Mouse (Mus musculus): ENCODE data around the gene Cdk13.

Cdk13 gene

DNA sequence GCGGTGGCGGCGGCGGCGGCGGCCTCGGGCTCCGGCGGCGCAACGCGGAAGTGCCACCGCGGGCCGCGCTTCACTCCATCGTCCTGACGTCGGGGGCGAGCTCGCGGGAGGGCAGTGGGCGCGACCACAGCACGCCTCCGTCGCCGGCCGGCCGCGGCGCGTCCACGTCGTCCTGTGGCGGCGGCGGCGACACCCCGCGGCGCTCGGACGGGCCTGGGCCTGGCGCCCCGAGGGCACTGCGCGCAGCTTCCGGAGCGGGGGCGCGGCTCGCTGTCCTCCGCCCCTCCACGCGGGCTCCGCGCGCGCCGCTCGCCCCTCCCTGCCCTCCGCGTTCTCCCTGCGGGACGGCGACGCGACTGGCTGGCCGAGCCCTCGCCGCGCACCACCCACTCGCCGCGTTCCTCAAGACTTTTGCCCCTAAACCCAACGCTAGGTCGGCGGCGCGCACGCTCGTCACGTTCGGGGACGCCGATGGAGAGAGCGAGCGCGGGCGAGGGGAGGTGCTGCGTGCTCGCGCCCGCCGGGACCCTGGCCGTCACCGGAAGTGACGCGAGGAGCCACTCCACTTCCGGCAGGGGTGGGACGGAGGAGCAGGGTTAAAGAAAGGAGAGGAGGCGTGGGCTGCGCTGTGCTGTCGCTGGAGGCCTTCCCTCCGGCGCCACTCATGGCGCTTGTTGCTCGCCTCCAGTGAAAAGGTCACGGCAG lies at the start of gene Cdk13:
Gene Cdk13 (minus strand): TSS at position 189 of the 705 bp plus-strand sequence.
- peak; percentile 99 for DNase-seq

GRCm38 (mm10) chr13:17843336-17843735 lies 38.4 kb upstream of the Cdk13 start:
- DNase-seq: no peak

DNA sequence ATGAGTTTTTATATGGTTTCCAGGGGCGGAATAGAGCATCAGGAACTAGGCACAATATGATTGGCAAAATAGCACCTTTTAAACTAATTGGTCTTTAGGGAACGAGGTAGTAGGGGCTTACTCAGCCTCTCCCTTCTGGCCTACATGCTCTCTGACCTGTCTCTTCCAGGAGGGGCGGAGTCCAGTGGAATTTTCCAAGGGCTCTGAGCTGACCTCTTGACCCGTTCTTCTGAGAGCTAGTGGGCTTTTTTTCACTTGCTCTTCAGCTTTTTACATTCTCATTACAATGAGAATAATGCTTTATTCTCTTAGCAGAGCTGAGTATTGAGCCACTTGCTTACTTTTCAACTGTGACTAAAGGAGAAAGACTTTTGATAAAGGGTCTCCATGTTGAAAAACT lies 37.9 kb upstream of the Cdk13 start:
- no peak for DNase-seq

- no peak for DNase-seq
These were observed 34.2 kb upstream of the Cdk13 start for GRCm38 (mm10) chr13:17839137-17839536.

DNA sequence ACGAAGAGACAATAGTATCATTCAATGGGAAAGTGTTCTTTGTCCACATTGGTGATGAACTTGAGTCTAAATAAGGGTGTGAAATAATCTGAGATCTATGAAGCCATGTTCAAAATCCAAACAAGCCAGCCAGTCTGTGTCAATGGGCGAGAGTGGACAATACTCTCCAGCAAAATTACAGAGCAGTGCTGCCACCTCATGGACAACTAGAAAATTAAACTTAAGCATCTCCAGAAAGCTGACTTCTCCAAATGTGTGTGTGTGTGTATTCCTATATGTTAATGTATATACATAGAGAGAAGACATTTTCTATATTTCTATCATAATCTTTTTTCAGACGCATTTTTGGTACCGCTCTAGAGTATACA lies 33.6 kb upstream of the Cdk13 start:
- peak; percentile 35 for DNase-seq

DNA sequence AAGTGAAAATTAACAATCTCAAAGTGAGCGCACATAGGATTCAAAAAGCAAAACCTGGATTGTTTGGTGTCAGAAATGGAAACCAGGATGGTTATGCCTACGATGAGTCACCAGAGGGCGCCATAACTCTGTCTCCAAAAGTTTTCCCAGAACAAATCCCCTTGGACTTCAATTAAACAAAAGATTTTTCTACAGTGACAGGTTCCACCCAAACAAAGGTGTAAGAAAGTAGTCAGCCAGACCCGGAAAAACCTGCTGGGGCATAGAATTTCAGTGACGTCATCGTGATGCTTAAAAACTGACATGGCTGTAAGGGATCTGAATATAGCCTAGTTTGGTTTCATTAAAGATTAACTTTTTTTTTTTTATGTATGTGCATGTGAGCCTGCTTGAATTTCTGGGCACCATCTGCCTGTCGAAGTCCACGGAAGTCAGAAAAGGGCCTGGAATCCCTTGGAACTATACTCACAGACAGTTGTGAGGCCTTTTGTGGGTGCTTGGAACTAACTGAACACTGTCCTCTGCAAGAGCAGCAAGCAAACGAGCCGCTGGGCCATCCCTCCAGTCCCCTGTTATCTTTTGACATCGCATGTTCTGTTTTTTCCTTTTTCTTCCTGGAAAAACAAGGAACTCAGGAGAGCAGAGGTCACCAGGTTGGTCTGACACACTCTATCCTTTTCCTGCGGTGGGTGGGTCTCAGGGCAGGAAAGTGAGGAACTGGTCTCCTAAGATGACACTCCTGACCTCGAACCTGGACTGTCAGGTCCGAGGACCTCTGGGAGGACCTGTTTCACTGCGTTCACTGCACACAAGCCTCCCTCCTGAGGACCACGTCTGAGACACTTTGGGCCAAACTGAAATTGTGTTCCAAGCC lies 33.0 kb upstream of the Cdk13 start:
- DNase-seq: no peak

DNA sequence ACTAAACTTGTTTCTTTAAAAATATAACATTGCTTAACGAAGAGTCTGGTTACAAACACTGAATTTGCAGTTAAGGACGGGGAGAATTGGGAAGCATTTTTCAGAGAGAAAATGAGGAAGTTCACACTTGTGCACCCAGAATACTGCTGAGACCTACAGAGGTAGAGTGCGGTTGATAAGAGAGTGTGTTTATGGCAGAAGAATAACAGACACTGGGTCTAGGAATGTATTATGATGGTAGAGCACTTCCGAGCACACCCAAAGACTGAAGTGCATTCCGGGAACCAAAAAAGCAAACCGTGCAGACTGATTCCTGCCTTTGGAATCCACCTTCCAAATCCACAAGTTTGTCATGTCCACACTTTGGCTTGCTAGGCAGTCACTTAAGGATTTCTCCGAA lies 31.9 kb upstream of the Cdk13 start:
- DNase-seq: no peak

DNA sequence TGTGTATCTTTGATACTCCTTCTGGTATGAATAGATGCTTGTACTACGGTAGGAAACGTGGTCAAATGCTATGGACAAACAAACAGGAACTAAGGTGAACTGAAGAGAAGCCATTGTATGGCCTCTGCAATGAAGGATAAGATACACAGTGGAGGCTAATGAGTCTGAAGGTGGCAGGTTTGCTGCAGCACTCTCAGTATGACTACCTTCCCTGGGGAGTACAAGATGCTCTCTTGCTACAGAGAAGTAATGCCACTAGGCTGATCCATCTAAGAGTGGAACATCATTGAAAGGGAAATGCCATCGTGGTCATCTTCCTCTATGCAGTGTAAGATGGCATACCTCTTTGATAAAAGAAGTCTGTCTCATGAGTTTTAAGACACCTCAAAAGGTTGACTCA lies 28.0 kb upstream of the Cdk13 start:
- DNase-seq: no peak

GRCm38 (mm10) chr13:17817226-17817625 lies 12.3 kb upstream of the Cdk13 start:
- no peak for DNase-seq

DNA sequence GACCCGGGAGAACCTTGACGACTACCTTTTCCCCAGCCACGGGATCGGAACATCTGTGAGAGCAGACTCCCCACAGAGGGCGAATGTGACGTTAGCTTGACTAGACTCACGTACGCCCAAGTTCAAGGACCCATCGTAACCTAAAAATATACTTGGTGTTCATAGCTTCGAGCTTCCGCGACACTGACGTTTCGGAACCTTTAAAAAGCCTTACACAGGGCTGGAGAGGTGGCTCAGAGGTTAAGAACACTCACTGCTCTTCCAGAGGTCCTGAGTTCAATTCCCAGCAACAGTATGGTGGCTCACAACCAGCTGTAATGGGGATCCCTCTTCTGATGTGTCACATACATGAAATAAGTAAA lies 698 bp upstream of the Cdk13 start:
- no peak for DNase-seq

GRCm38 (mm10) chr13:17804058-17804841 lies 647 bp downstream of the Cdk13 start:
- DNase-seq: peak; percentile 69

GRCm38 (mm10) chr13:17803331-17804057 lies 1.4 kb downstream of the Cdk13 start:
- peak; percentile 78 for DNase-seq

GRCm38 (mm10) chr13:17802880-17803279 lies 2.0 kb downstream of the Cdk13 start:
- DNase-seq: no peak

DNA sequence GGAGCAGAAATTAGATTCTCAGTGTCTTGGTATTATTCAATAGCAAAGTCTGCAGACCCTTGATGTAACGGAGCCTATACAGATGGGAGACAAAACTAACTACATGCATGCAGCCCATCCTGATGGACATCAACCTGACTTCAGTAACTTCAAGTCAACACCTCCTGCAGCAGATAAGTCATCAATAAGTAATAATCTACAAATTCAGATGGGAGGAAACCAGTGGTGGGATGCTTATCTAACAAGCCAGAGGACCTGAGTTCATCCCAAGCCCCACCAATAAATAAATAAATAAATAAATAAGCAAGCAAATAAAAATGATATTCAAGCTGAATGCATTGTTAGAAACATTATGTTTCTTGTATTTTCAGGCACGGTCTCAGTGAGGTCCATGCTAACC lies 5.2 kb downstream of the Cdk13 start:
- no peak for DNase-seq

DNA sequence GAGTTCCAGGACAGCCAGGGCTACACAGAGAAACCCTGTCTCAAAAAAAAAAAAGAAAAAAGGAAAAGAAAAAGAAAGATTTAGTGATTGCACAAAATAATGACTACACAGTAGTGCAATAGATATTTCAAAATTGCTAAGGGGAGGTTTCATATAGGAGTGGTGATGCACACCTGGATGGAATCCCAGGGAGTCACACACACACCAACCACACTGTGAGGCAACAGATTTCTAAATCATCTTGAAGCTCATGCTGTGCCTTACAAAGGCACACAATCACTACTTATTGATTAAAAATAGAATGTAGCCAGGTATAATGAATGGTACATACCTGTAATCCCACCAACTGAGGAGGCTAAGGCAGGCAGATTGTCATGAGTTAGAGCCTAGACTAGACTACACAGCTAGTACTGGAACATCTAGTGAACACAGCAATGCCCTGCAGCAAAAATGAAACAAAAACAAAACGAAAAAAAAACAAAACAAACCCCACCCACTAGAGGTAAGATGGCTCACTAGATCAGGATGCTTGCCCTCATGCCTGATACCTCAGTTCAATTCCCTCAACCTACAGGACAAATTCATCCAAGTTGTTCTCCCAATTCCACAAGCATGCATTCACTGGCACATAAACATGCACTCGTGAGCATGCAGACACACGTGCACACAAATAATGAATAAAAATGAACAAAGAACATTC lies 9.0 kb downstream of the Cdk13 start:
- no peak for DNase-seq

- no peak for DNase-seq
These were observed 21.3 kb downstream of the Cdk13 start for GRCm38 (mm10) chr13:17783643-17784042.

DNA sequence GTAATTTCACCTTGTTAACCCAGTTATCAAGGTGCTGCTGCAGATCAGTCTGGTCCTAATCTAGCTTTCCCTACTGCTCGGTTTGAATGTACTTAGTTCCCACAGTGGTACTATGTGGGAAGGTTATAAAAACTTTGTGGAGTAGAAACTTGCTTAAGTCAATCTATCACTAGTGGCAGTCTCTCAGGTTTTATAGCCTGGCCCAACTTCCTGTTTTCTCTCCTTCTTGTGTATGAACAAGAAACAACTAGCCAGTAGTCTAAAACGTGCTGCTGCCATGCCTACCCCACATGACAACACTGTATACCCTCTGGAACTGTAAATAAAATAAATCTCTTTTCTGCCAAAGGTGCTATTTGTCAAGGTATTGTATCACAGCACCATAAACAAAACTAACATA lies 25.0 kb downstream of the Cdk13 start:
- no peak for DNase-seq

DNA sequence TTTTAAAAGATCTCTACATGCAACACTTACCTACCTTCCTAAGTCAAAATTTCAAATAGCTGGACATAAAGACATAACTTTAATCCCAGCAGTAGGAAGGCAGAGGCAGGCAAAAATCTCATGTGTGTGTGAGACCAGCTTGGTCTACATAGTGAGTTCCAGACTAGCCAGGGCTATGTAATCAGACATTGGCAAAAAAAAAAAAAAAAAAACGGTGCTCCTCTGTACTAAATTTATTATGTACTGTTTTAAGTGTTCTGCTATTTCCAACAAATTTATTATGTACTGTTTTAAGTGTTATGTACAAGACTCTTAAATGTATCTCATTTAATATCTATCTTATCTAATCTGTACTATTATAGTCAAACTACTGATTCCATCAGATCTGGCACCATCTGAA lies 28.6 kb downstream of the Cdk13 start:
- DNase-seq: no peak

DNA sequence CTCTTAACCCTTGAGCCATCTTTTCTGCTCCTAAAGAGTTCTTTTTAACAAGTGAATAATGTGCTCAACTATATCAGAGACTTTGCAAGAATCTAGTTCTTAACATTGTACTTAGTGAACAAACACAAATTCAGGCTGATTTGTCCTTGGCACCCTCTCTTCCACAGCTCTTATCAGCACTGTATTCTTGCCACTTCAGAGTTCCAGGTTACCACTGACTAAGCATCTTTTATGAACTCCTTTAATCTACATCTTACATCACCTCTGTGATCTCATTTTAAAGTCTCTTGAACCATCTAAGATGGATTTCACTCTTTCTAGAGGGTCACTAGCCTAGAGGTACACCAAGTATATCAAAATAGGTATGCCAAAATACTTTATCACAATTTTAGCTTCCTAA lies 29.5 kb downstream of the Cdk13 start:
- no peak for DNase-seq

- DNase-seq: no peak
These were observed 31.8 kb downstream of the Cdk13 start for GRCm38 (mm10) chr13:17773112-17773511.

GRCm38 (mm10) chr13:17772574-17772973 lies 32.3 kb downstream of the Cdk13 start:
- DNase-seq: no peak

GRCm38 (mm10) chr13:17762405-17762804 lies 42.5 kb downstream of the Cdk13 start:
- DNase-seq: no peak
